Mouse (Mus musculus): ENCODE results near the gene Sgpl1.

DNA sequence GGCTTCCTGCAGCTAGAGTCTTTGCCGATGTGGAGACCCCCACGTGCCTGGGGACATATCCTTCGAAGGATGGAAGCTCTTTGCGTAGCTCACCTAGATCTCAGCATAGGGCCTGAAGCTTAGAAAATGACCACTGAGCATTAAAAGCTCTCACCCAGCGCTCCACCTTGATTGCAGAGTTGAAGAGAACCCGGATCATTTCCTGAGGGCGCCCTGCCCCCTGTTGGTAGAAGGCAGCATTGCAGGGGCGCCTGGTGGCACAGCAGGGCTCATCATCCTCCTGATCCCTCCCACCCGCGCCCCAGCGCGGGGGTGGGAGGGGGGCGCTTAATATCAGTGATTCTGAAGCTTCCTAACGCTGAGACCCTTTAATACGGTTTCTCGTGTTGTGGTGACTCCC lies 75.2 kb downstream of the Sgpl1 start:
- TF ChIP-seq CTCF (IDR thresholded peaks at IDR 0.05) (peak; percentile 87), EP300 (IDR thresholded peaks at IDR 0.05) (no peak)
